Comparison of ENCODE assay signal across 13 mouse cellular contexts in genomic region chr7:110746809-110747208, GRCm38 (mm10).
"Had no signal": no experiment of that assay in that cellular context is flagged by ENCODE, and none has a peak within 500 bp of the region (broad histone marks: within the 10 kb centered on the region; RNA-seq: fewer than 3 reads in every experiment).

No protein-coding gene starts in this region.

- H3K4me3 ChIP-seq: kidney, embryonic 15.5 days; limb, embryonic 13.5 days; midbrain, embryonic 13.5 days had no signal

- H3K27me3 ChIP-seq: kidney, embryonic 15.5 days; limb, embryonic 13.5 days; midbrain, embryonic 13.5 days had no signal

- DNase-seq: kidney, adult 2 months; kidney, postnatal 14 days; left cerebral cortex, postnatal 4 days; lung, adult 18-20 months; lung, postnatal 36 days; right cerebral cortex, postnatal 4 days; spleen, adult 18-20 months; thymus, adult 2 months; thymus, postnatal 25 days had no signal

- H3K36me3 ChIP-seq: kidney, embryonic 15.5 days; limb, embryonic 13.5 days; midbrain, embryonic 13.5 days had no signal

- H3K9ac ChIP-seq: kidney, embryonic 15.5 days; limb, embryonic 13.5 days; liver, embryonic 14.5 days; midbrain, embryonic 13.5 days had no signal

- H3K4me2 ChIP-seq: kidney, embryonic 15.5 days; limb, embryonic 13.5 days; midbrain, embryonic 13.5 days had no signal

- H3K9me3 ChIP-seq: kidney, embryonic 15.5 days; limb, embryonic 13.5 days; midbrain, embryonic 13.5 days had no signal

- H3K27ac ChIP-seq: kidney, embryonic 15.5 days; limb, embryonic 13.5 days; liver, embryonic 14.5 days; midbrain, embryonic 13.5 days had no signal

- H3K4me1 ChIP-seq: limb, embryonic 13.5 days; midbrain, embryonic 13.5 days had no signal
